Mouse (Mus musculus) limb, embryonic 15.5 days (tissue): ENCODE measurements around the gene Crisp4. TPM values are rescaled to one million over a fixed set of nuclear protein-coding genes. Genes with fewer than 3 reads are reported as not detected.

Source experiments
- ATAC-seq: fragments of 200-750 bp; cut with Nextera tagmentation; 2 replicates; pipeline ENCODE4 v1.8.0; 2017; ENCODE audit warnings: low read depth, moderate TSS enrichment; ENCODE audit not compliant: insufficient number of reproducible peaks, low FRiP score, low TSS enrichment
- H3K27ac ChIP-seq: fragments of 300-500 bp; sonication (generic); 2 replicates; pipeline ENCODE4 v1.5.1; 2015; ENCODE audit warnings: moderate library complexity, mild to moderate bottlenecking, inconsistent platforms
- H3K27me3 ChIP-seq: fragments of 300-500 bp; sonication (generic); 2 replicates; pipeline ENCODE4 v1.6.1; 2015; ENCODE audit warnings: inconsistent platforms
- H3K36me3 ChIP-seq: fragments of 300-500 bp; sonication (generic); 2 replicates; pipeline ENCODE4 v1.6.1; 2015; ENCODE audit warnings: inconsistent platforms
- H3K4me1 ChIP-seq: fragments of 300-500 bp; sonication (generic); 2 replicates; pipeline ENCODE4 v1.6.1; 2015; ENCODE audit warnings: inconsistent platforms
- H3K4me2 ChIP-seq: fragments of 300-500 bp; sonication (generic); 2 replicates; pipeline ENCODE4 v1.6.1; 2015; ENCODE audit warnings: mild to moderate bottlenecking, inconsistent platforms
- H3K4me3 ChIP-seq: fragments of 300-500 bp; sonication (generic); 2 replicates; pipeline ENCODE4 v1.5.1; 2015; ENCODE audit warnings: mild to moderate bottlenecking, inconsistent platforms
- H3K9ac ChIP-seq: fragments of 300-500 bp; sonication (generic); 2 replicates; pipeline ENCODE4 v1.6.1; 2015; ENCODE audit warnings: inconsistent platforms
- H3K9me3 ChIP-seq: fragments of 300-500 bp; sonication (generic); 2 replicates; pipeline ENCODE4 v1.6.1; 2016; ENCODE audit warnings: inconsistent platforms
- WGBS: fragments of 180-500 bp; shearing (Covaris S2); methylation state at CpG from one replicate; pipeline ENCODE4 v1.1.7; 2015; 5-methylcytosine and 5-hydroxymethylcytosine counted together
- polyA plus RNA-seq: library from polyadenylated mRNA; unstranded; fragments of >200 nt; fragmentation: Nextera tagmentation; extraction: Ambion mirVana; gene quantifications from 2 replicates; pipeline ENCODE4 v1.2.1, GENCODE M21; 2015

Gene Crisp4
- polyA plus RNA-seq = not detected in 2 replicates

- Histone ChIP-seq H3K36me3 (no peaks in the 10 kb centered on the region), H3K4me1 (no peaks in the 10 kb centered on the region), H3K27ac (no peak within 1 kb of the TSS), H3K9me3 (no peaks in the 10 kb centered on the region), H3K9ac (no peak within 1 kb of the TSS), H3K4me3 (no peak within 1 kb of the TSS), H3K4me2 (no peak within 1 kb of the TSS), H3K27me3 (no peaks in the 10 kb centered on the region)
- ATAC-seq = no peak
- WGBS = 68% methylated on average over 3 of the region's 3 CpGs
Measured at GRCm38 (mm10) chr1:18145802-18146201, at the start of gene Crisp4. Gene Crisp4, minus strand, starts transcription at chr1:18145902.

- no peak overlapping the region for H3K9ac ChIP-seq
- 23% methylated on average over 4 of the region's 4 CpGs for WGBS
- H3K27ac ChIP-seq = no peak overlapping the region
- no peaks in the 10 kb centered on the region for H3K27me3 ChIP-seq
- ATAC-seq = no peak
- no peak overlapping the region for H3K4me3 ChIP-seq
- no peaks in the 10 kb centered on the region for H3K36me3 ChIP-seq
- H3K4me1 ChIP-seq = no peaks in the 10 kb centered on the region
- H3K4me2 ChIP-seq = no peak overlapping the region
- no peaks in the 10 kb centered on the region for H3K9me3 ChIP-seq
Measured at GRCm38 (mm10) chr1:18191719-18192118, 46.0 kb upstream of the Crisp4 start.

DNA sequence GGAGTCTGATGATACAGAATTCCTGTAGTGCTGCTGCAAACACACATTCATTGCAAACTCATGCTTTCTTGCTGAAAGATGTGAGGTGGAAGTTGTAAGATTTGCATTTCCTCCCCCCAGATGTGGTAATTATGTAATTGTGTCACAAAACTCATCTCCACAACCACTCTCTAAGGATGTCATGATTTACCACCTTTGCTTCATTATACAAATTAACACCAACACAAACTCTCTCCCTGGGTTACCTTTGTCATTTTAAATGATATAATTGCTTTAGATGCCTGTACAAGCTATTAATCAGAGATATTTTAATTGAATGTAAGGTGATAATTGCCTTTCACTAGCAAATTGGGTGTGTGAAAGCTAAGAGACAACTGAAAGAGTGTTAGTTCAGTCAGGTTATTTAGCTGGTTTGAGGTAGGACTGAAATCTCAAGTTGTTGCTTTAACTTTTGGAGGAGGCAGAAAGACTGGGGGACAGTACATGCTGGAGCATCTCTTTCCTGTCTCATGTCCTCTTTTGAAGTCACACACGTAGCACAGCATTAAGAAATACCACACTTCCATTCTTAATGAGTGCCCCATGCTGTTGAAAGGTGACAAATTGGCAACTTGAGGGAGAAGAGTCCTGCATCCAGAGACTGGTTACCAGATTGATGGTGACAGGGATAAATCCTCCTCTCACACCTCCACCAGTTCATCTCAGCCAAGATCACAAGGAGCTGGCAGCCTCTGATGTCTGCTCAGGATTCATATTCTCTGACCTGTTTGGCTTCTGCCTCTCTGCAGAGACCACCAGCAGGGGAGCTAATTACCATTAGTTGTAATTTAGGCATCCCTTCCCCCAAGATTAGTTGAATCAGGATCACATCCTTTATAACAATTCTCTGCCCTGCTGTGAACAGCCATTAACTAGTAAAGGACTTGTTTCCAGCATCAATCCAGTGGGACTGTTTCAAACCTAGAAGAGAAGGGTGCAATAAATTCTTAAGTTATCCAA is 45.3 kb upstream of the Crisp4 start:
- no peak overlapping the region for H3K27ac ChIP-seq
- no peak overlapping the region for H3K4me2 ChIP-seq
- H3K27me3 ChIP-seq = no peaks in the 10 kb centered on the region
- no peak for ATAC-seq
- no peak overlapping the region for H3K4me3 ChIP-seq
- no peak overlapping the region for H3K9ac ChIP-seq
- no peaks in the 10 kb centered on the region for H3K4me1 ChIP-seq
- no peaks in the 10 kb centered on the region for H3K36me3 ChIP-seq
- no peaks in the 10 kb centered on the region for H3K9me3 ChIP-seq
- WGBS = 6% methylated on average over 1 of the region's 1 CpGs

- no peak overlapping the region for H3K4me2 ChIP-seq
- no peaks in the 10 kb centered on the region for H3K4me1 ChIP-seq
- H3K36me3 ChIP-seq = no peaks in the 10 kb centered on the region
- no peak overlapping the region for H3K4me3 ChIP-seq
- H3K9ac ChIP-seq = no peak overlapping the region
- H3K27ac ChIP-seq = no peak overlapping the region
- WGBS = 74% methylated on average over 3 of the region's 3 CpGs
- H3K27me3 ChIP-seq = no peaks in the 10 kb centered on the region
- no peaks in the 10 kb centered on the region for H3K9me3 ChIP-seq
- no peak for ATAC-seq
Measured at GRCm38 (mm10) chr1:18181167-18181566, 35.5 kb upstream of the Crisp4 start.

GRCm38 (mm10) chr1:18170573-18170972 is 24.9 kb upstream of the Crisp4 start:
- Histone ChIP-seq H3K27ac (no peak overlapping the region), H3K36me3 (no peaks in the 10 kb centered on the region), H3K4me3 (no peak overlapping the region), H3K4me2 (no peak overlapping the region), H3K4me1 (no peaks in the 10 kb centered on the region), H3K27me3 (no peaks in the 10 kb centered on the region), H3K9ac (no peak overlapping the region), H3K9me3 (no peaks in the 10 kb centered on the region)
- WGBS = 63% methylated on average over 4 of the region's 4 CpGs
- no peak for ATAC-seq

- ATAC-seq = no peak
- H3K27ac ChIP-seq = no peak overlapping the region
- no peaks in the 10 kb centered on the region for H3K9me3 ChIP-seq
- no peaks in the 10 kb centered on the region for H3K36me3 ChIP-seq
- H3K9ac ChIP-seq = no peak overlapping the region
- H3K4me3 ChIP-seq = no peak overlapping the region
- H3K27me3 ChIP-seq = no peaks in the 10 kb centered on the region
- no peaks in the 10 kb centered on the region for H3K4me1 ChIP-seq
- WGBS = 68% methylated on average over 1 of the region's 1 CpGs
- H3K4me2 ChIP-seq = no peak overlapping the region
Measured at GRCm38 (mm10) chr1:18168261-18168660, 22.6 kb upstream of the Crisp4 start.

DNA sequence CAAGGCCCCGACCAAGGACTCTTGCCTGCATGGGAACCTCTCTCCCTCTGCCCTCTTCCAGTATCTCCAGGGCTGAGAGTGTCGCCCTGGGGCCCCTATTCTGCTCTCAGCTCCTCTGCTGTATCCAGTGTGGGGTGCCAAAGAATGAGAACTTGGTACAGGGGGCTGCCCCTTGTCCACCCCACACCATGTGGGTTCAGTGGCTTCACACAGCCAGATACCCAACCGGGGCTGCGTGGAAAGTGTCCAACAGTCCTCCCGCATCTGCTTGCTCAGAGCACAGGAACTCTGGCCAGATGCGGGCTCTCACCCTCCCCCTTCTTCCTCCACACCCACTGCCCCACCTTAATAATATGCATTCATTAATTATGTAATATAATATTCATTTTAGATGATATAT is 13.4 kb upstream of the Crisp4 start:
- Histone ChIP-seq H3K27me3 (no peaks in the 10 kb centered on the region), H3K4me3 (no peak overlapping the region), H3K4me1 (no peaks in the 10 kb centered on the region), H3K36me3 (no peaks in the 10 kb centered on the region), H3K27ac (no peak overlapping the region), H3K9ac (no peak overlapping the region), H3K9me3 (no peaks in the 10 kb centered on the region), H3K4me2 (no peak overlapping the region)
- 79% methylated on average over 6 of the region's 6 CpGs for WGBS
- ATAC-seq = no peak

DNA sequence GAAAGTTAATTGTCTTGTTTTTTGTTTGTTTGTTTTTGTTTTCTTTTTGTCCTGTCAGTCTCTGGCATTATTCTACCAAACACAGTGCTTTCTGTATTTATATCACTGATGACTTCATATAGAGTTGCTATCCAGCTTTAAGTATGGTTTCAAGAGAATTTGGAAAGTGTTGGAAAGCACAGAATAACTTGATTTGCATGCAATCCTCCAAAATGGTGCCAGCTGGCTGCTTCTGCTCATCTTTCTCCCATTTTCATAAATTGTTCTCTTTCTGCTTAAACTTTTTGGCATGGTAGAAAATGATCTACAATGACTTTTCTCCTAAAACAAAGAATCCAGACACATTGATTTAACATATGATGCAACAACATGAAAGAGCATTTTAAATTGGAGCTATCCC is 2.5 kb upstream of the Crisp4 start:
- Histone ChIP-seq H3K4me2 (no peak overlapping the region), H3K36me3 (no peaks in the 10 kb centered on the region), H3K9me3 (no peaks in the 10 kb centered on the region), H3K27ac (no peak overlapping the region), H3K4me1 (no peaks in the 10 kb centered on the region), H3K4me3 (no peak overlapping the region), H3K27me3 (no peaks in the 10 kb centered on the region), H3K9ac (no peak overlapping the region)
- no peak for ATAC-seq

DNA sequence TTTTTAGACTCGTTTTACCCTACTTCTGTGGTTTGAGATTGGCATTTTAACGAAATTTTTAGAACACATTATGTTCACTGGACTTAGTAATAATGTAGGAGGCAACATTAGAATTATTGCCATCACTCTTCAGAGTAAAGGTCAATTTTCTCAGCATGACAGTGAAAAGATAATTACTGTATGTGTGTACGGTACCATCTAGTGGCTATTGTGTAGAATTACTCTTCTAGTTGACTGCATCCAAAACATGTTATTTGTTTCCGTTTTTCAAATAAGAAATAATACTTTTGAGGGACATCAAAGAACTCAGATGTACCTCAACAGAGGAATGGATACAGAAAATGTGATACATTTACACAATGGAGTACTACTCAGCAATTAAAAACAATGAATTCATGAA is 14.0 kb downstream of the Crisp4 start:
- Histone ChIP-seq H3K9ac (no peak overlapping the region), H3K4me2 (no peak overlapping the region), H3K36me3 (no peaks in the 10 kb centered on the region), H3K27me3 (no peaks in the 10 kb centered on the region), H3K27ac (no peak overlapping the region), H3K4me1 (no peaks in the 10 kb centered on the region), H3K4me3 (no peak overlapping the region), H3K9me3 (no peaks in the 10 kb centered on the region)
- WGBS = 64% methylated on average over 4 of the region's 4 CpGs
- no peak for ATAC-seq

- no peak overlapping the region for H3K27ac ChIP-seq
- no peaks in the 10 kb centered on the region for H3K9me3 ChIP-seq
- no peak overlapping the region for H3K9ac ChIP-seq
- no peak for ATAC-seq
- H3K4me3 ChIP-seq = no peak overlapping the region
- no peak overlapping the region for H3K4me2 ChIP-seq
- no peaks in the 10 kb centered on the region for H3K36me3 ChIP-seq
- H3K27me3 ChIP-seq = no peaks in the 10 kb centered on the region
- no peaks in the 10 kb centered on the region for H3K4me1 ChIP-seq
- 68% methylated on average over 4 of the region's 4 CpGs for WGBS
Measured at GRCm38 (mm10) chr1:18129983-18130382, 15.7 kb downstream of the Crisp4 start.

DNA sequence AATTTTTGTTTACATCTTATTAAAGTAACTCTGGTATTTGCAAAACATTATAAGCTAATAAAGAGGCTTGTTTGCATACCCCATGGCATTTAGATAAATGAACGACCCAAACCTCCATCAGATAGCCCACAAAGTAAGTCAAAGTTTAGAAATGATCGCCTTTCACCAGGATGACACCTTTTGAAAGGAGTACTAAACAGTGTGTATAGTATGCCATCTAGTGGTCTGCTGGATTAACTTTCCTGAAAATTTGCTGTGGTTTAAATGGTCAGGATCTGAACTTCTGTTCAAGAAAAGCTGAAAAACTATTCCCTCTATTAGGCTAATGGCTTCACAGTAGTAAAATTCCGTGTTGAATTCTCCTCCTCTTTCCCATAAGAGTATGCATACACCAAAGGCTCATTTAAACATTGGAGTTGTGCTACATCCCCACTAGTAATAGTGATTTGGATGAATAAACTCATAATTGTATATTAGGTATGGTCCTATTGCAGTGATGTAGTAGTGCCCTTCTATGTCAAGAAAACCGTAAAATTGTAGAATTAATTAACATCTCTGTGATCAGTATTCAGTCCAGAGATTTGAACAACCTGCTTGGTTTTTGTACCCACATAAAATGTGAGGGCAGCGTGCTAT is 38.9 kb downstream of the Crisp4 start:
- no peak overlapping the region for H3K9ac ChIP-seq
- no peak for ATAC-seq
- H3K4me3 ChIP-seq = no peak overlapping the region
- no peaks in the 10 kb centered on the region for H3K36me3 ChIP-seq
- H3K27me3 ChIP-seq = no peaks in the 10 kb centered on the region
- WGBS = 36% methylated on average over 5 of the region's 5 CpGs
- H3K4me1 ChIP-seq = no peaks in the 10 kb centered on the region
- no peak overlapping the region for H3K4me2 ChIP-seq
- H3K9me3 ChIP-seq = no peaks in the 10 kb centered on the region
- no peak overlapping the region for H3K27ac ChIP-seq

DNA sequence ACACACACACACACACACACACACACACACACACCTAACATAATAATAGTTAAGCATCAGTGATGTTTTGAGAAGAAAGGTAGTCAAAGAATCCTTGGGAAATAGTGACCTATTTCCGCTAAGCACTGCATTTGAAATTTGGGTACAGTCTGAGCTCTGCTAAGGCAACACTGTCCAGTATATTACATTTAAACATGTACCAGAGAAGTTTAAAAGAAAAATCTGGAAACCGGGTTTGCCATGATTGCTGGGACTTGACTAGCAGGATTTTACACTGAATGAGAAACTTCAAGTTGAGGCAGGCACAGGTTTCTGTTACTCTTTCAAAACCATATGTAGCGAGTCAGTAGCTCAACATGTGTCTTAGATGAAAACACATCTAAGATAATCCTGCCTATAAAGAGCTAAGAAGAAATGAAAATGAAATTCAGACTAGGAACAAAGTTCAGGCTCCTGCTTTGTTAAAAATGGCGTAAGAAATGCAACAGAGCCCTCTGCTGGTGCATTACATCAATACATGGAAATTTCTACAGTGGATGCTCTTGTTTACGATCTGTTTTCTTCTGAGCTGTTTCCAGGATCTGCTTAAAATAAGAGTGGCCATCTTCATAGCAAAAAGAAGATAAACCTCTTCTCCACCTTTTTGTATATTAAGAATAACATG is 39.7 kb downstream of the Crisp4 start:
- no peak overlapping the region for H3K4me3 ChIP-seq
- no peak overlapping the region for H3K4me2 ChIP-seq
- H3K9ac ChIP-seq = no peak overlapping the region
- H3K36me3 ChIP-seq = no peaks in the 10 kb centered on the region
- no peaks in the 10 kb centered on the region for H3K27me3 ChIP-seq
- H3K4me1 ChIP-seq = no peaks in the 10 kb centered on the region
- 37% methylated on average over 5 of the region's 5 CpGs for WGBS
- no peak overlapping the region for H3K27ac ChIP-seq
- ATAC-seq = no peak
- H3K9me3 ChIP-seq = no peaks in the 10 kb centered on the region
